Mouse (Mus musculus) embryonic facial prominence, embryonic 15.5 days (tissue): ENCODE measurements around the gene Sgf29. TPM values are rescaled to one million over a fixed set of nuclear protein-coding genes. Genes with fewer than 3 reads are reported as not detected.
"Not testable (repeated sequence)": the region's sequence is repeated elsewhere in the genome, so short reads cannot be mapped to it uniquely, and the experiment has no call there.

Experiments
- ATAC-seq: fragments of 200-750 bp; cut with Nextera tagmentation; 2 replicates; pipeline ENCODE4 v1.8.0; 2017; ENCODE audit warnings: low read depth, moderate TSS enrichment; ENCODE audit not compliant: insufficient number of reproducible peaks, low FRiP score, low TSS enrichment
- H3K27ac ChIP-seq: fragments of 300-500 bp; sonication (generic); replicated peaks from 2 replicates; pipeline ENCODE4 v1.5.1; 2015; ENCODE audit warnings: mild to moderate bottlenecking, inconsistent platforms
- H3K27me3 ChIP-seq: fragments of 300-500 bp; sonication (generic); 2 replicates; pipeline ENCODE4 v1.6.1; 2015; ENCODE audit warnings: inconsistent platforms
- H3K36me3 ChIP-seq: fragments of 300-500 bp; sonication (generic); 2 replicates; pipeline ENCODE4 v1.6.1; 2015; ENCODE audit warnings: mild to moderate bottlenecking, inconsistent platforms
- H3K4me1 ChIP-seq: fragments of 300-500 bp; sonication (generic); 2 replicates; pipeline ENCODE4 v1.6.1; 2015; ENCODE audit warnings: inconsistent platforms
- H3K4me2 ChIP-seq: fragments of 300-500 bp; sonication (generic); replicated peaks from 2 replicates; pipeline ENCODE4 v1.6.1; 2015; ENCODE audit warnings: mild to moderate bottlenecking, inconsistent platforms
- H3K4me3 ChIP-seq: fragments of 300-500 bp; sonication (generic); replicated peaks from 2 replicates; pipeline ENCODE4 v1.5.1; 2015; ENCODE audit warnings: mild to moderate bottlenecking, inconsistent platforms
- H3K9ac ChIP-seq: fragments of 300-500 bp; sonication (generic); 2 replicates; pipeline ENCODE4 v1.6.1; 2015; ENCODE audit warnings: inconsistent platforms
- H3K9me3 ChIP-seq: fragments of 300-500 bp; sonication (generic); replicated peaks from 2 replicates; pipeline ENCODE4 v1.6.1; 2016; ENCODE audit warnings: inconsistent platforms
- WGBS: fragments of 180-500 bp; shearing (Covaris S2); methylation state at CpG from one replicate; pipeline ENCODE4 v1.1.7; 2015; 5-methylcytosine and 5-hydroxymethylcytosine counted together
- polyA plus RNA-seq: library from polyadenylated mRNA; unstranded; fragments of >200 nt; fragmentation: Nextera tagmentation; extraction: Ambion mirVana; gene quantifications from 2 replicates; pipeline ENCODE4 v1.2.1, GENCODE M21; 2015

Sgf29 gene
- polyA plus RNA-seq, 1 experiment from 2014 or later: 43.4 TPM

DNA sequence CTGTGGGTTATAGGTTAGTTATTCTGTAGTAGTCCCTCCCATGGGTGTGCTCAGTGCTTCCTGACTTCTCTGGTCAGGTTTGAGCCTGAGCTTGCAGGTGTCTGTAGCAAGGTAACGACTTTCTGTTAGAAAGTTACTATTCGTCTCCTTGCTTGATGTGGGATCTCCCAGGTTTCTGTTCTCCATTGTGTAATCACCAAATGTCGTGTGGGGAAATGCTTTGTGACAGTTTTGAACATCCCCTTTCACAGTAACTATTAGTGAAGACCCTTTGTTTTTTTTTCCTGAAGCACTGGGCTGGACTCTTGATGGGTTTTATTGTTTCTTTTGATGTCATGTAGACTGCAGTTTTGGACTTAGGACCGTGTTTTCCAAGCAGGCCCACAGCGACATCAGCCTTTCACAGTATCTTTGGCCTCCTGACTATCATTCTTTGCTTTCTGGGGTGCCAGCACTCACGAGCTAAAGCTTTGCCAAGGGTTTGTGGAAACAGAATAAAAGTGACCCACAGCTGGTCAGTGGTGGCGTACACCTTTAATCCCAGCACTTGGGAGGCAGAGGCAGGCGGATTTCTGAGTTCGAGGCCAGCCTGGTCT is 18.5 kb downstream of the Sgf29 start:
- H3K4me1 ChIP-seq: no peaks in the 10 kb centered on the region
- H3K9me3 ChIP-seq: no peaks in the 10 kb centered on the region
- no peaks in the 10 kb centered on the region for H3K27me3 ChIP-seq
- no peak overlapping the region for H3K4me3 ChIP-seq
- no peak overlapping the region for H3K27ac ChIP-seq
- H3K36me3 ChIP-seq: peaks cover 64% of the 10 kb centered on the region
- WGBS: 86% methylated on average over 9 of the region's 9 CpGs
- H3K9ac ChIP-seq: no peak overlapping the region
- H3K4me2 ChIP-seq: no peak overlapping the region
- no peak for ATAC-seq

- H3K9me3 ChIP-seq: no peaks in the 10 kb centered on the region
- no peaks in the 10 kb centered on the region for H3K4me1 ChIP-seq
- peaks cover 66% of the 10 kb centered on the region for H3K36me3 ChIP-seq
- no peak for ATAC-seq
- no peak overlapping the region for H3K4me2 ChIP-seq
- peak overlapping the region; percentile 17; the same call in 1 of the 2 replicates for H3K27ac ChIP-seq
- no peaks in the 10 kb centered on the region for H3K27me3 ChIP-seq
- 79% methylated on average over 5 of the region's 5 CpGs for WGBS
- no peak overlapping the region for H3K4me3 ChIP-seq
- H3K9ac ChIP-seq: no peak overlapping the region
Observed at GRCm38 (mm10) chr7:126668452-126668851, 19.3 kb downstream of the Sgf29 start.

- peaks cover 58% of the 10 kb centered on the region for H3K36me3 ChIP-seq
- WGBS: 90% methylated on average over 3 of the region's 3 CpGs
Observed at GRCm38 (mm10) chr7:126670152-126670551, 21.0 kb downstream of the Sgf29 start.

DNA sequence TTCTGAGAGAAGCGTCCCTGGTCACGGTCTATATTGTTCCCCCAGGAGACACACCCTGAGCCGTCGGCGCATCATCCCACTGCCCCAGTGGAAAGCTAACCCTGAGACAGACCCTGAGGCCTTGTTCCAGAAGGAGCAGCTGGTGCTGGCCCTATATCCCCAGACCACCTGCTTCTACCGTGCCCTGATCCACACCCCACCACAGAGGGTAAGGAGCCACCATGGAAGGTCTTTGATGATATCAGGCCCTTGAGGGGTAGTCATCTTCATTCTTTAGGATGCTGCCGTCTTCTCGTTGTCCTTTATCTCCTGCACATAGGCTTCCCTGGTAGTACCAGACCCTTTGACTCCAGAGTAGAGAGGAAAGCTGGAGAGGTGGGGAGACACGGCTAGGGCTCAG is 23.0 kb downstream of the Sgf29 start:
- 90% methylated on average over 9 of the region's 9 CpGs for WGBS

More at GRCm38 (mm10) chr7:126670152-126670551, 21.0 kb downstream of the Sgf29 start:
- no peak for ATAC-seq
- Histone ChIP-seq H3K27ac (no peak overlapping the region), H3K9me3 (no peaks in the 10 kb centered on the region), H3K9ac (no peak overlapping the region), H3K4me1 (no peaks in the 10 kb centered on the region), H3K4me2 (no peak overlapping the region), H3K4me3 (no peak overlapping the region), H3K27me3 (no peaks in the 10 kb centered on the region)

DNA sequence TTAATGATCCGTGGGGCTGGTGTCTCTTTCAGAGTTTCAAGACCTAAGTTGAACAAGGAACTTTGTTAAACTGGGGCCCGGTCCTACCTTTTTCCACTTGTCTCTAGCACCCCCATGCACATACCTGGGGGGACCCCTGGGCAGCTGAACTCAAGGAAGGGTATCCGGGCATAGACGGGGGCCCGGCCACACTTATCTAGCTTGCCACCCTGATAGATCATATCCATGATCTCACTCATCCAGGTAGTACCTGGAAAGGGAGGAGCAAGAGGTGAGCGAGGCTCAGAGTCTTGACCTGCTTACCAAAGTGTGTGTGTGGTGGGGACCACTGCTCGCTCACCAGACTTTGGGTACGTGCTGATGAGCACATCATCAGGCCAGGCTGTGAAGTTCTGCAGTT is 26.0 kb downstream of the Sgf29 start:
- H3K27ac ChIP-seq: no peak overlapping the region
- no peaks in the 10 kb centered on the region for H3K4me1 ChIP-seq
- no peak overlapping the region for H3K4me2 ChIP-seq
- peaks cover 35% of the 10 kb centered on the region for H3K36me3 ChIP-seq
- ATAC-seq: no peak
- WGBS: 93% methylated on average over 8 of the region's 8 CpGs
- H3K27me3 ChIP-seq: no peaks in the 10 kb centered on the region
- H3K9ac ChIP-seq: no peak overlapping the region
- no peak overlapping the region for H3K4me3 ChIP-seq
- H3K9me3 ChIP-seq: no peaks in the 10 kb centered on the region

More for the DNA sequence above, 23.0 kb downstream of the Sgf29 start:
- H3K9me3 ChIP-seq: no peaks in the 10 kb centered on the region
- no peaks in the 10 kb centered on the region for H3K27me3 ChIP-seq
- no peak overlapping the region for H3K27ac ChIP-seq
- H3K9ac ChIP-seq: no peak overlapping the region
- no peak overlapping the region for H3K4me2 ChIP-seq
- H3K36me3 ChIP-seq: peaks cover 45% of the 10 kb centered on the region
- H3K4me1 ChIP-seq: no peaks in the 10 kb centered on the region
- no peak for ATAC-seq
- H3K4me3 ChIP-seq: no peak overlapping the region

DNA sequence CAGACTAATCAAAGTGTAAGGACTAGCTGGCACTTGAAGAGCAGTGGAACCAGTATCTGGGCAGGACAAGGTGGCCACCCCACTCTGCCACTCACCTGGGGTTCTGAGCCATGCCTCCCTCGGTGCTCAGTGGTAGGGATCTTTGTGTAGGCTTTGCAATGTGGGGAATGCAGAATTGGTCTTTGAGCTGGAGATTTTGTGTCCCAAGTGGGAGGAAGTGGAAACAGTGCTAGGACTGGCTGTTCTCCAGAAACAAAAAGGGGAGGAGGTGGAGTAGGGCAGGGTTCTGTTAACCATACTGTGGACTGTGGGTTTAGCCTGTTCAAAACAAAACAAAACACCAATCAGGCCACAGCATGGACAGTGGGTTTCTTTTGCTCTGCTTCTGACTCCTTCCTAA is 27.1 kb downstream of the Sgf29 start, which contains the start of gene Sult1a1:
Gene Sult1a1 (minus strand): TSS at position 226 of the 400 bp plus-strand sequence.
- H3K27ac ChIP-seq: peak within 1 kb of the TSS; percentile 55; the same call in 1 of the 2 replicates
- H3K9ac ChIP-seq: no peak within 1 kb of the TSS
- no peaks in the 10 kb centered on the region for H3K9me3 ChIP-seq
- no peak for ATAC-seq
- no peaks in the 10 kb centered on the region for H3K27me3 ChIP-seq
- WGBS: 60% methylated on average over 1 of the region's 1 CpGs
- no peak within 1 kb of the TSS for H3K4me3 ChIP-seq
- H3K36me3 ChIP-seq: peaks cover 29% of the 10 kb centered on the region
- no peak within 1 kb of the TSS for H3K4me2 ChIP-seq
- H3K4me1 ChIP-seq: no peaks in the 10 kb centered on the region

- Histone ChIP-seq H3K27me3 (no peaks in the 10 kb centered on the region), H3K9me3 (no peaks in the 10 kb centered on the region), H3K4me1 (no peaks in the 10 kb centered on the region), H3K9ac (no peak overlapping the region), H3K4me3 (no peak overlapping the region), H3K4me2 (no peak overlapping the region), H3K27ac (no peak overlapping the region), H3K36me3 (peaks cover 24% of the 10 kb centered on the region)
- 73% methylated on average over 4 of the region's 4 CpGs for WGBS
- no peak for ATAC-seq
Observed at GRCm38 (mm10) chr7:126676631-126677220, 27.6 kb downstream of the Sgf29 start.

DNA sequence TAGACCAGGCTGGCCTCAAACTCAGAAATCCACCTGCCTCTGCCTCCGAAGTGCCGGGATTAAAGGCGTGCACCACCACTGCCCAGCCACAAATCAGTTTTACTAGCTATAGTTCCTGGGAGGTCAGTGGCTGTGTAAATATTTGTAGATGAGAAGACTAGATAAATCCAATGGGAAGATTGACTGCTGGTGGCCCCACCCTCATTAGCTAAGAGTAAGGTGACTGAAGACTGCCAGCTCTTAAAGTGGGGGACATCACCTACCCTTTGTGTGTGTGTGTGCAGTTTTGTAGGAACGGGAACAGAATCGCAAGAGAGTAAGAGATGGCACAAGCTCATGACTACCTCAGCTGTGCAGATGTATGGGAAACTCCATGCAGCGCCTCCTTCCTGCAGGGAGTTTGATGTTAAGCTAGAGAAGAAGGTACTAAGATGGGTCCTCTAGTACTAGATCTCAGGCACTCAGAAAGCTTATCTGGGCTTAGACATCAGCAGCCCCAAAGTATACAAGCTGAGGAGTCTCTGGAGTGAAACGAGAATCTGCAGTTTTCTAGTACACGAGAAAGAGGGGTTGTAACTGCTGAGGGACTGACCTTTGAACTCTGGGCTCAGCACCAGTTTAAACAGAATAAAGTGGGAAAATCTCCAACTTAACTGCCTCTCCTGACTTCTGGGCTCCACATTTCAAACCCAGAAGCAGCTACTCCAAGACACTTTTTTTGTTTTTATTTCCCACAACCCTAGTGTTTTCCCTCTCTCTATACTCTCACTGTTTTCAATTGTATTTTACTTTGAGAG is 29.6 kb downstream of the Sgf29 start:
- no peak for ATAC-seq
- Histone ChIP-seq H3K4me3 (no peak overlapping the region), H3K9ac (no peak overlapping the region), H3K27me3 (no peaks in the 10 kb centered on the region), H3K27ac (no peak overlapping the region), H3K36me3 (0 out of 2 replicates have a peak, but pooled peaks cover 11% of the 10 kb centered on the region), H3K4me2 (no peak overlapping the region), H3K9me3 (no peaks in the 10 kb centered on the region), H3K4me1 (no peaks in the 10 kb centered on the region)
- 75% methylated on average over 8 of the region's 8 CpGs for WGBS

- Histone ChIP-seq H3K4me2 (no peak overlapping the region), H3K4me3 (no peak overlapping the region), H3K27me3 (no peaks in the 10 kb centered on the region), H3K27ac (no peak overlapping the region), H3K4me1 (no peaks in the 10 kb centered on the region), H3K9me3 (no peaks in the 10 kb centered on the region), H3K9ac (no peak overlapping the region), H3K36me3 (0 out of 2 replicates have a peak, but pooled peaks cover 6% of the 10 kb centered on the region)
- 89% methylated on average over 5 of the region's 5 CpGs for WGBS
- ATAC-seq: no peak
Observed at GRCm38 (mm10) chr7:126679683-126680082, 30.6 kb downstream of the Sgf29 start.

GRCm38 (mm10) chr7:126681221-126681620 is 32.1 kb downstream of the Sgf29 start:
- Histone ChIP-seq H3K9me3 (no peaks in the 10 kb centered on the region), H3K9ac (no peak overlapping the region), H3K4me2 (no peak overlapping the region), H3K4me1 (no peaks in the 10 kb centered on the region), H3K27ac (no peak overlapping the region), H3K27me3 (no peaks in the 10 kb centered on the region), H3K4me3 (no peak overlapping the region), H3K36me3 (0 out of 2 replicates have a peak, but pooled peaks cover 4% of the 10 kb centered on the region)
- ATAC-seq: no peak
- WGBS: 92% methylated on average over 5 of the region's 5 CpGs

DNA sequence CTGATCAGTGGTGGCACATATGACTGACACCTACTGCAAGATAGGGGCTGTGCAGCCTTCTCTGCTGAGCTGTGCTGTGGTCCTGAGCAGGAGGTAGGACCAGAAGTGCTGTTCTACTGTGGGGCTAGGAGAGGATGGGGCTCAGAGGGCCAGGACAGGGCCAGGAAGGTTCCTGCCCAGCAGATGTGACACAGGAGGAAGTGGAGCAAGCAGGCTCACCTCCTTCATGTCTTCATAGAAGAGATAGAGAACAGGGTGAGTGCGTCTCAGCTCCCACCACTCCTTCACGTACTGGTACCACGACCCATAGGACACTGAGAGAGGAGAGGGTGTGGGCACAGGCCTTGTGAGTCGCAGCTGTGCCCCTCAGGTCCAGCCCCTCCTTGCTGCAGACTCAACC is 39.0 kb downstream of the Sgf29 start:
- not testable (repeated sequence) for H3K27me3 ChIP-seq, H3K27ac ChIP-seq, H3K4me2 ChIP-seq, H3K4me1 ChIP-seq, H3K9ac ChIP-seq, H3K4me3 ChIP-seq, ATAC-seq, H3K9me3 ChIP-seq
- WGBS: 63% methylated on average over 4 of the region's 4 CpGs
- H3K36me3 ChIP-seq: peaks cover 16% of the 10 kb centered on the region
